Mouse (Mus musculus) kidney, embryonic 15.5 days (tissue): ENCODE results near the gene Pced1b. TPM values are rescaled to one million over a fixed set of nuclear protein-coding genes. Genes with fewer than 3 reads are reported as not detected.

ENCODE experiments used
- ATAC-seq: fragments of 200-750 bp; cut with Nextera tagmentation; replicated peaks from 2 replicates; pipeline ENCODE4 v1.8.0; 2017; ENCODE audit warnings: moderate TSS enrichment; ENCODE audit not compliant: low FRiP score
- H3K27ac ChIP-seq: fragments of 300-500 bp; sonication (generic); 2 replicates; pipeline ENCODE4 v1.5.1; 2015; ENCODE audit warnings: mild to moderate bottlenecking, inconsistent platforms
- H3K27me3 ChIP-seq: fragments of 300-500 bp; sonication (generic); 2 replicates; pipeline ENCODE4 v1.6.1; 2015; ENCODE audit warnings: inconsistent platforms
- H3K36me3 ChIP-seq: fragments of 300-500 bp; sonication (generic); 2 replicates; pipeline ENCODE4 v1.6.1; 2015; ENCODE audit warnings: inconsistent platforms
- H3K4me1 ChIP-seq: fragments of 300-500 bp; sonication (generic); 2 replicates; pipeline ENCODE4 v1.6.1; 2015; ENCODE audit warnings: inconsistent platforms
- H3K4me2 ChIP-seq: fragments of 300-500 bp; sonication (generic); 2 replicates; pipeline ENCODE4 v1.6.1; 2015; ENCODE audit warnings: moderate library complexity, mild to moderate bottlenecking, inconsistent platforms
- H3K4me3 ChIP-seq: fragments of 300-500 bp; sonication (generic); replicated peaks from 2 replicates; pipeline ENCODE4 v1.5.1; 2015; ENCODE audit warnings: mild to moderate bottlenecking, inconsistent platforms
- H3K9ac ChIP-seq: fragments of 300-500 bp; sonication (generic); 2 replicates; pipeline ENCODE4 v1.6.1; 2015; ENCODE audit warnings: mild to moderate bottlenecking, inconsistent platforms
- H3K9me3 ChIP-seq: fragments of 300-500 bp; sonication (generic); replicated peaks from 2 replicates; pipeline ENCODE4 v1.6.1; 2016; ENCODE audit warnings: inconsistent platforms
- WGBS: fragments of 180-500 bp; shearing (Covaris S2); methylation state at CpG from one replicate; pipeline ENCODE4 v1.1.7; 2015; ENCODE audit warnings: mixed read lengths; 5-methylcytosine and 5-hydroxymethylcytosine counted together
- polyA plus RNA-seq: library from polyadenylated mRNA; unstranded; fragments of >200 nt; fragmentation: Nextera tagmentation; extraction: Ambion mirVana; gene quantifications from 2 replicates; pipeline ENCODE4 v1.2.1, GENCODE M21; 2015

Pced1b gene
- polyA plus RNA-seq, 1 experiment from 2014 or later: 5.5 TPM

- Histone ChIP-seq H3K4me3 (no peak overlapping the region), H3K27ac (no peak overlapping the region), H3K9ac (no peak overlapping the region), H3K4me2 (no peak overlapping the region), H3K27me3 (no peaks in the 10 kb centered on the region), H3K9me3 (0 out of 2 replicates have a peak, but pooled peaks cover 4% of the 10 kb centered on the region), H3K36me3 (no peaks in the 10 kb centered on the region), H3K4me1 (no peaks in the 10 kb centered on the region)
- WGBS: 31% methylated on average over 7 of the region's 7 CpGs
- no peak for ATAC-seq
Observed at GRCm38 (mm10) chr15:97235183-97235582, 11.7 kb upstream of the Pced1b start.

- H3K27me3 ChIP-seq: no peaks in the 10 kb centered on the region
- H3K4me3 ChIP-seq: no peak overlapping the region
- ATAC-seq: no peak
- no peaks in the 10 kb centered on the region for H3K4me1 ChIP-seq
- WGBS: 49% methylated on average over 9 of the region's 9 CpGs
- no peaks in the 10 kb centered on the region for H3K9me3 ChIP-seq
- H3K36me3 ChIP-seq: no peaks in the 10 kb centered on the region
- H3K4me2 ChIP-seq: no peak overlapping the region
- no peak overlapping the region for H3K9ac ChIP-seq
- H3K27ac ChIP-seq: no peak overlapping the region
Observed at GRCm38 (mm10) chr15:97236943-97237342, 10.0 kb upstream of the Pced1b start.

- 83% methylated on average over 18 of the region's 18 CpGs for WGBS
- H3K4me1 ChIP-seq: peaks cover 24% of the 10 kb centered on the region
- peaks cover 8% of the 10 kb centered on the region; the same call in 1 of the 2 replicates for H3K36me3 ChIP-seq
- no peak overlapping the region for H3K27ac ChIP-seq
- H3K27me3 ChIP-seq: peaks cover 13% of the 10 kb centered on the region; the same call in 1 of the 2 replicates
- H3K9ac ChIP-seq: no peak overlapping the region
- H3K4me2 ChIP-seq: peak overlapping the region; percentile 84
- ATAC-seq: no peak
- no peaks in the 10 kb centered on the region for H3K9me3 ChIP-seq
- H3K4me3 ChIP-seq: peak overlapping the region; percentile 87; the same call in 1 of the 2 replicates
Observed at GRCm38 (mm10) chr15:97245392-97245791, 1.5 kb upstream of the Pced1b start.

- WGBS: 28% methylated on average over 14 of the region's 14 CpGs
- H3K27ac ChIP-seq: no peak overlapping the region
- no peak for ATAC-seq
Observed at GRCm38 (mm10) chr15:97246256-97246655, 651 bp upstream of the Pced1b start.

GRCm38 (mm10) chr15:97247791-97248161, 869 bp downstream of the Pced1b start:
- H3K4me1 ChIP-seq: peaks cover 24% of the 10 kb centered on the region
- ATAC-seq: 0 out of 2 replicates have a peak, but pooled peaks have one; percentile 48
- peak overlapping the region; percentile 87 for H3K4me3 ChIP-seq
- no peaks in the 10 kb centered on the region for H3K9me3 ChIP-seq
- peak overlapping the region; percentile 84 for H3K4me2 ChIP-seq
- peak overlapping the region; percentile 93 for H3K9ac ChIP-seq
- peaks cover 13% of the 10 kb centered on the region; the same call in 1 of the 2 replicates for H3K27me3 ChIP-seq
- WGBS: 1% methylated on average over 14 of the region's 14 CpGs
- peak overlapping the region; percentile 94 for H3K27ac ChIP-seq
- H3K36me3 ChIP-seq: peaks cover 8% of the 10 kb centered on the region; the same call in 1 of the 2 replicates

More at GRCm38 (mm10) chr15:97246256-97246655, 651 bp upstream of the Pced1b start:
- no peaks in the 10 kb centered on the region for H3K9me3 ChIP-seq
- H3K27me3 ChIP-seq: peaks cover 13% of the 10 kb centered on the region; the same call in 1 of the 2 replicates
- peak overlapping the region; percentile 84 for H3K4me2 ChIP-seq
- H3K4me1 ChIP-seq: peaks cover 24% of the 10 kb centered on the region
- H3K9ac ChIP-seq: peak overlapping the region; percentile 93; the same call in 1 of the 2 replicates
- H3K4me3 ChIP-seq: peak overlapping the region; percentile 87
- peaks cover 8% of the 10 kb centered on the region; the same call in 1 of the 2 replicates for H3K36me3 ChIP-seq

GRCm38 (mm10) chr15:97248296-97248695, 1.4 kb downstream of the Pced1b start:
- Histone ChIP-seq H3K27me3 (peaks cover 13% of the 10 kb centered on the region; the same call in 1 of the 2 replicates), H3K4me2 (peak overlapping the region; percentile 84), H3K36me3 (peaks cover 8% of the 10 kb centered on the region; the same call in 1 of the 2 replicates), H3K9me3 (no peaks in the 10 kb centered on the region), H3K4me3 (peak overlapping the region; percentile 87), H3K9ac (peak overlapping the region; percentile 93), H3K27ac (peak overlapping the region; percentile 94), H3K4me1 (peaks cover 24% of the 10 kb centered on the region)
- WGBS: 22% methylated on average over 8 of the region's 8 CpGs
- no peak for ATAC-seq

- Histone ChIP-seq H3K4me2 (no peak overlapping the region), H3K9ac (no peak overlapping the region), H3K27ac (no peak overlapping the region; the same call in 1 of the 2 replicates), H3K27me3 (peaks cover 13% of the 10 kb centered on the region; the same call in 1 of the 2 replicates), H3K9me3 (no peaks in the 10 kb centered on the region), H3K36me3 (peaks cover 8% of the 10 kb centered on the region; the same call in 1 of the 2 replicates), H3K4me3 (no peak overlapping the region), H3K4me1 (peaks cover 24% of the 10 kb centered on the region)
- 91% methylated on average over 10 of the region's 10 CpGs for WGBS
- no peak for ATAC-seq
Observed at GRCm38 (mm10) chr15:97249322-97249721, 2.4 kb downstream of the Pced1b start.

- Histone ChIP-seq H3K4me3 (no peak overlapping the region), H3K9ac (no peak overlapping the region), H3K36me3 (no peaks in the 10 kb centered on the region), H3K9me3 (no peaks in the 10 kb centered on the region), H3K27ac (no peak overlapping the region), H3K4me1 (peaks cover 26% of the 10 kb centered on the region), H3K4me2 (no peak overlapping the region), H3K27me3 (no peaks in the 10 kb centered on the region)
- ATAC-seq: no peak
- 83% methylated on average over 8 of the region's 8 CpGs for WGBS
Observed at GRCm38 (mm10) chr15:97252493-97253034, 5.7 kb downstream of the Pced1b start.

GRCm38 (mm10) chr15:97254375-97254774, 7.5 kb downstream of the Pced1b start:
- Histone ChIP-seq H3K27ac (no peak overlapping the region), H3K27me3 (no peaks in the 10 kb centered on the region), H3K4me2 (no peak overlapping the region), H3K4me1 (peaks cover 28% of the 10 kb centered on the region), H3K9ac (no peak overlapping the region), H3K36me3 (no peaks in the 10 kb centered on the region), H3K4me3 (no peak overlapping the region), H3K9me3 (no peaks in the 10 kb centered on the region)
- WGBS: 97% methylated on average over 4 of the region's 4 CpGs
- no peak for ATAC-seq

- Histone ChIP-seq H3K27ac (no peak overlapping the region), H3K9ac (no peak overlapping the region), H3K4me1 (peaks cover 37% of the 10 kb centered on the region), H3K4me2 (no peak overlapping the region), H3K4me3 (no peak overlapping the region), H3K9me3 (no peaks in the 10 kb centered on the region), H3K36me3 (no peaks in the 10 kb centered on the region), H3K27me3 (no peaks in the 10 kb centered on the region)
- no peak for ATAC-seq
- WGBS: 82% methylated on average over 3 of the region's 3 CpGs
Observed at GRCm38 (mm10) chr15:97255800-97256199, 8.9 kb downstream of the Pced1b start.

GRCm38 (mm10) chr15:97256411-97256810, 9.5 kb downstream of the Pced1b start:
- Histone ChIP-seq H3K27me3 (no peaks in the 10 kb centered on the region), H3K4me3 (no peak overlapping the region), H3K9me3 (no peaks in the 10 kb centered on the region), H3K4me2 (no peak overlapping the region), H3K4me1 (peaks cover 37% of the 10 kb centered on the region), H3K27ac (no peak overlapping the region), H3K36me3 (no peaks in the 10 kb centered on the region), H3K9ac (no peak overlapping the region)
- ATAC-seq: no peak
- WGBS: 89% methylated on average over 11 of the region's 11 CpGs

- no peak; the same call in 1 of the 2 replicates for ATAC-seq
- H3K27me3 ChIP-seq: no peaks in the 10 kb centered on the region
- peaks cover 40% of the 10 kb centered on the region for H3K4me1 ChIP-seq
- H3K27ac ChIP-seq: peak overlapping the region; percentile 70
- H3K36me3 ChIP-seq: no peaks in the 10 kb centered on the region
- no peaks in the 10 kb centered on the region for H3K9me3 ChIP-seq
- no peak overlapping the region for H3K4me3 ChIP-seq
- H3K4me2 ChIP-seq: no peak overlapping the region
- H3K9ac ChIP-seq: no peak overlapping the region
- WGBS: 44% methylated on average over 8 of the region's 8 CpGs
Observed at GRCm38 (mm10) chr15:97257206-97257775, 10.4 kb downstream of the Pced1b start.
